Mouse (Mus musculus): ENCODE measurements around the gene Gm45717. TPM values are rescaled to one million over a fixed set of nuclear protein-coding genes. Genes with fewer than 3 reads are reported as not detected.

Gene Gm45717
- polyA plus RNA-seq, 1 experiment from 2014 or later = 0.42 TPM

- peaks cover 26% of the 10 kb centered on the region for H3K4me1 ChIP-seq
- H3K27ac ChIP-seq (replicated peaks) = no peak overlapping the region
- WGBS = 88% methylated on average over 6 of the region's 6 CpGs
- peaks cover 45% of the 10 kb centered on the region for H3K36me3 ChIP-seq
- H3K9me3 ChIP-seq (replicated peaks) = no peaks in the 10 kb centered on the region
- no peak overlapping the region for H3K4me3 ChIP-seq
- no peak for DNase-seq (ENCODE audit: low spot score)
- H3K27me3 ChIP-seq (ENCODE audit: low read depth, poor library complexity, severe bottlenecking) = no peaks in the 10 kb centered on the region
Measured at GRCm38 (mm10) chr7:140949255-140949654, 6.5 kb downstream of the Gm45717 start.

- Histone ChIP-seq H3K4me1 (peaks cover 22% of the 10 kb centered on the region), H3K9me3 (replicated peaks) (no peaks in the 10 kb centered on the region), H3K4me3 (no peak overlapping the region), H3K27me3 (ENCODE audit: low read depth, poor library complexity, severe bottlenecking) (no peaks in the 10 kb centered on the region), H3K27ac (replicated peaks) (no peak overlapping the region), H3K36me3 (peaks cover 45% of the 10 kb centered on the region)
- no peak for DNase-seq (ENCODE audit: low spot score)
- WGBS = 92% methylated on average over 8 of the region's 8 CpGs
Measured at GRCm38 (mm10) chr7:140948161-140948560, 7.6 kb downstream of the Gm45717 start.

- DNase-seq (ENCODE audit: low spot score) = no peak
- 73% methylated on average over 7 of the region's 7 CpGs for WGBS
- Histone ChIP-seq H3K36me3 (peaks cover 45% of the 10 kb centered on the region), H3K9me3 (replicated peaks) (no peaks in the 10 kb centered on the region), H3K4me3 (no peak overlapping the region), H3K27ac (replicated peaks) (no peak overlapping the region), H3K27me3 (ENCODE audit: low read depth, poor library complexity, severe bottlenecking) (no peaks in the 10 kb centered on the region), H3K4me1 (peaks cover 32% of the 10 kb centered on the region)
Measured at GRCm38 (mm10) chr7:140946980-140947379, 8.8 kb downstream of the Gm45717 start.

GRCm38 (mm10) chr7:140946311-140946710 lies 9.4 kb downstream of the Gm45717 start:
- H3K27me3 ChIP-seq (ENCODE audit: low read depth, poor library complexity, severe bottlenecking) = no peaks in the 10 kb centered on the region
- peaks cover 32% of the 10 kb centered on the region for H3K4me1 ChIP-seq
- no peak for DNase-seq (ENCODE audit: low spot score)
- peaks cover 45% of the 10 kb centered on the region for H3K36me3 ChIP-seq
- H3K4me3 ChIP-seq = no peak overlapping the region
- H3K9me3 ChIP-seq (replicated peaks) = no peaks in the 10 kb centered on the region
- H3K27ac ChIP-seq (replicated peaks) = no peak overlapping the region
- 94% methylated on average over 10 of the region's 10 CpGs for WGBS

GRCm38 (mm10) chr7:140945247-140945646 lies 10.5 kb downstream of the Gm45717 start:
- peaks cover 45% of the 10 kb centered on the region for H3K36me3 ChIP-seq
- H3K27me3 ChIP-seq (ENCODE audit: low read depth, poor library complexity, severe bottlenecking) = 0 out of 2 replicates have a peak, but pooled peaks cover 3% of the 10 kb centered on the region
- no peak overlapping the region for H3K27ac ChIP-seq (replicated peaks)
- no peak for DNase-seq (ENCODE audit: low spot score)
- no peaks in the 10 kb centered on the region for H3K9me3 ChIP-seq (replicated peaks)
- H3K4me3 ChIP-seq = no peak overlapping the region
- 92% methylated on average over 5 of the region's 5 CpGs for WGBS
- H3K4me1 ChIP-seq = peaks cover 25% of the 10 kb centered on the region

- H3K27ac ChIP-seq (replicated peaks) = no peak overlapping the region
- 0 out of 2 replicates have a peak, but pooled peaks cover 9% of the 10 kb centered on the region for H3K27me3 ChIP-seq (ENCODE audit: low read depth, poor library complexity, severe bottlenecking)
- no peak for DNase-seq (ENCODE audit: low spot score)
- no peaks in the 10 kb centered on the region for H3K9me3 ChIP-seq (replicated peaks)
- H3K36me3 ChIP-seq = peaks cover 42% of the 10 kb centered on the region
- 91% methylated on average over 7 of the region's 7 CpGs for WGBS
- H3K4me3 ChIP-seq = no peak overlapping the region
- peaks cover 30% of the 10 kb centered on the region for H3K4me1 ChIP-seq
Measured at GRCm38 (mm10) chr7:140944236-140944635, 11.5 kb downstream of the Gm45717 start.

GRCm38 (mm10) chr7:140943356-140943755 lies 12.4 kb downstream of the Gm45717 start:
- DNase-seq (ENCODE audit: low spot score) = no peak
- Histone ChIP-seq H3K27ac (replicated peaks) (peak overlapping the region; percentile 9; the same call in 1 of the 2 replicates), H3K4me3 (no peak overlapping the region), H3K9me3 (replicated peaks) (no peaks in the 10 kb centered on the region), H3K36me3 (peaks cover 34% of the 10 kb centered on the region), H3K27me3 (ENCODE audit: low read depth, poor library complexity, severe bottlenecking) (0 out of 2 replicates have a peak, but pooled peaks cover 13% of the 10 kb centered on the region), H3K4me1 (peaks cover 32% of the 10 kb centered on the region)
- WGBS = 93% methylated on average over 4 of the region's 4 CpGs

GRCm38 (mm10) chr7:140942811-140943210 lies 12.9 kb downstream of the Gm45717 start:
- H3K27me3 ChIP-seq (ENCODE audit: low read depth, poor library complexity, severe bottlenecking) = 0 out of 2 replicates have a peak, but pooled peaks cover 13% of the 10 kb centered on the region
- H3K36me3 ChIP-seq = peaks cover 29% of the 10 kb centered on the region
- WGBS = 89% methylated on average over 10 of the region's 10 CpGs
- peaks cover 32% of the 10 kb centered on the region for H3K4me1 ChIP-seq
- H3K9me3 ChIP-seq (replicated peaks) = no peaks in the 10 kb centered on the region
- H3K27ac ChIP-seq (replicated peaks) = peak overlapping the region; percentile 9; the same call in 1 of the 2 replicates
- H3K4me3 ChIP-seq = 0 out of 2 replicates have a peak overlapping the region, but pooled peaks have one; percentile 4
- no peak for DNase-seq (ENCODE audit: low spot score)

GRCm38 (mm10) chr7:140942341-140942740 lies 13.4 kb downstream of the Gm45717 start:
- Histone ChIP-seq H3K4me1 (peaks cover 32% of the 10 kb centered on the region), H3K27ac (replicated peaks) (peak overlapping the region; percentile 90), H3K27me3 (ENCODE audit: low read depth, poor library complexity, severe bottlenecking) (0 out of 2 replicates have a peak, but pooled peaks cover 13% of the 10 kb centered on the region), H3K36me3 (peaks cover 25% of the 10 kb centered on the region), H3K4me3 (peak overlapping the region; percentile 65), H3K9me3 (replicated peaks) (no peaks in the 10 kb centered on the region)
- DNase-seq (ENCODE audit: low spot score) = no peak
- WGBS = 68% methylated on average over 9 of the region's 9 CpGs

GRCm38 (mm10) chr7:140941222-140942051 lies 14.3 kb downstream of the Gm45717 start, which contains the start of gene Pgghg:
Gene Pgghg, plus strand, starts transcription at chr7:140941391.
- Histone ChIP-seq H3K36me3 (peaks cover 16% of the 10 kb centered on the region), H3K4me3 (peak within 1 kb of the TSS; percentile 65), H3K9me3 (replicated peaks) (no peaks in the 10 kb centered on the region), H3K27me3 (ENCODE audit: low read depth, poor library complexity, severe bottlenecking) (0 out of 2 replicates have a peak, but pooled peaks cover 13% of the 10 kb centered on the region), H3K27ac (replicated peaks) (peak within 1 kb of the TSS; percentile 90), H3K4me1 (peaks cover 32% of the 10 kb centered on the region)
- peak; percentile 90 for DNase-seq (ENCODE audit: low spot score)
- 3% methylated on average over 33 of the region's 33 CpGs for WGBS

- peak overlapping the region; percentile 20; the same call in 1 of the 2 replicates for H3K4me3 ChIP-seq
- peak; percentile 45 for DNase-seq (ENCODE audit: low spot score)
- peaks cover 32% of the 10 kb centered on the region for H3K4me1 ChIP-seq
- WGBS = 8% methylated on average over 8 of the region's 8 CpGs
- no peaks in the 10 kb centered on the region for H3K9me3 ChIP-seq (replicated peaks)
- peaks cover under 1% of the 10 kb centered on the region; the same call in 1 of the 2 replicates for H3K36me3 ChIP-seq
- H3K27ac ChIP-seq (replicated peaks) = 0 out of 2 replicates have a peak overlapping the region, but pooled peaks have one; percentile 23
- H3K27me3 ChIP-seq (ENCODE audit: low read depth, poor library complexity, severe bottlenecking) = peaks cover 16% of the 10 kb centered on the region; the same call in 1 of the 2 replicates
Measured at GRCm38 (mm10) chr7:140939669-140940171, 16.0 kb downstream of the Gm45717 start.

- no peak overlapping the region for H3K4me3 ChIP-seq
- H3K36me3 ChIP-seq = no peaks in the 10 kb centered on the region
- peaks cover 32% of the 10 kb centered on the region for H3K4me1 ChIP-seq
- H3K27ac ChIP-seq (replicated peaks) = no peak overlapping the region
- 26% methylated on average over 2 of the region's 2 CpGs for WGBS
- H3K9me3 ChIP-seq (replicated peaks) = no peaks in the 10 kb centered on the region
- DNase-seq (ENCODE audit: low spot score) = no peak
- peaks cover 16% of the 10 kb centered on the region; the same call in 1 of the 2 replicates for H3K27me3 ChIP-seq (ENCODE audit: low read depth, poor library complexity, severe bottlenecking)
Measured at GRCm38 (mm10) chr7:140938896-140939295, 16.8 kb downstream of the Gm45717 start.

Data from midbrain, embryonic 10.5 days (tissue).